Mouse (Mus musculus) hindbrain, embryonic 12.5 days (tissue): ENCODE results near the gene Pak7. TPM values are rescaled to one million over a fixed set of nuclear protein-coding genes. Genes with fewer than 3 reads are reported as not detected.

Experiments used
- ATAC-seq: fragments of 200-750 bp; cut with Nextera tagmentation; 2 replicates; pipeline ENCODE4 v1.8.0; 2017; ENCODE audit warnings: moderate TSS enrichment; ENCODE audit not compliant: low FRiP score
- H3K27ac ChIP-seq: fragments of 300-500 bp; sonication (generic); 2 replicates; pipeline ENCODE4 v1.5.1; 2016; ENCODE audit warnings: mild to moderate bottlenecking
- H3K27me3 ChIP-seq: fragments of 300-500 bp; sonication (generic); 2 replicates; pipeline ENCODE4 v1.6.1; 2016; ENCODE audit warnings: mild to moderate bottlenecking
- H3K36me3 ChIP-seq: fragments of 300-500 bp; sonication (generic); 2 replicates; pipeline ENCODE4 v1.6.1; 2016; ENCODE audit warnings: mild to moderate bottlenecking
- H3K4me1 ChIP-seq: fragments of 300-500 bp; sonication (generic); 2 replicates; pipeline ENCODE4 v1.6.1; 2016
- H3K4me2 ChIP-seq: fragments of 300-500 bp; sonication (generic); replicated peaks from 2 replicates; pipeline ENCODE4 v1.6.1; 2016; ENCODE audit warnings: mild to moderate bottlenecking
- H3K4me3 ChIP-seq: fragments of 300-500 bp; sonication (generic); 2 replicates; pipeline ENCODE4 v1.5.1; 2016; ENCODE audit warnings: mild to moderate bottlenecking
- H3K9ac ChIP-seq: fragments of 300-500 bp; sonication (generic); 2 replicates; pipeline ENCODE4 v1.6.1; 2016; ENCODE audit warnings: mild to moderate bottlenecking, moderate library complexity
- H3K9me3 ChIP-seq: fragments of 300-500 bp; sonication (generic); replicated peaks from 2 replicates; pipeline ENCODE4 v1.6.1; 2016; ENCODE audit warnings: mild to moderate bottlenecking
- WGBS: fragments of 180-500 bp; shearing (Covaris S2); methylation state at CpG from one replicate; pipeline ENCODE4 v1.1.7; 2016; 5-methylcytosine and 5-hydroxymethylcytosine counted together
- polyA plus RNA-seq: library from polyadenylated mRNA; unstranded; fragments of >200 nt; fragmentation: Nextera tagmentation; extraction: Ambion mirVana; gene quantifications from 2 replicates; pipeline ENCODE4 v1.2.1, GENCODE M21; 2016

The Pak7 gene
- polyA plus RNA-seq, 1 experiment from 2014 or later = 22.7 TPM

DNA sequence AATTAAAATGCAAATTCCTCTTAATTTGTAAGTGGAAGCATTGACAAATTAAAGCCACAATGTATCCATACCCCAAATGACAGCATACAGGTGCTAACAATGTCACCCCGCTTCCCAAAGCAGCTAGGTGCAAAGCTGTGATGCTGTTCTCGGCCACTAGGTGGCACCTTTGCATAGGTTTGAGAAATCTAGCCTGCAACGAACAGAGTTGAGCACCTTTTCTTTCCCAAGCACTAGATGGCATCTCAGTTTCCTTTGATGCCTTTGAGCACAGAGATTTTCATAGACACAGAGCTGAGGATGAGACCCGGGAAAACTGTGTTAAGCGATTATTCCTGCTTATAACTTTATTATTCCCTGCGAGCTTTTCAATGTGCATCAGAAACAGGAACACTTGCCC is 238.8 kb downstream of the Pak7 start:
- 6% methylated on average over 6 of the region's 6 CpGs for WGBS
- H3K9ac ChIP-seq = no peak overlapping the region
- no peak overlapping the region for H3K27ac ChIP-seq
- H3K4me2 ChIP-seq = peak overlapping the region; percentile 33; the same call in 1 of the 2 replicates
- no peak overlapping the region for H3K4me3 ChIP-seq
- no peaks in the 10 kb centered on the region for H3K36me3 ChIP-seq
- no peaks in the 10 kb centered on the region for H3K27me3 ChIP-seq
- no peaks in the 10 kb centered on the region for H3K9me3 ChIP-seq
- peak; percentile 87 for ATAC-seq
- 0 out of 2 replicates have a peak, but pooled peaks cover 4% of the 10 kb centered on the region for H3K4me1 ChIP-seq

DNA sequence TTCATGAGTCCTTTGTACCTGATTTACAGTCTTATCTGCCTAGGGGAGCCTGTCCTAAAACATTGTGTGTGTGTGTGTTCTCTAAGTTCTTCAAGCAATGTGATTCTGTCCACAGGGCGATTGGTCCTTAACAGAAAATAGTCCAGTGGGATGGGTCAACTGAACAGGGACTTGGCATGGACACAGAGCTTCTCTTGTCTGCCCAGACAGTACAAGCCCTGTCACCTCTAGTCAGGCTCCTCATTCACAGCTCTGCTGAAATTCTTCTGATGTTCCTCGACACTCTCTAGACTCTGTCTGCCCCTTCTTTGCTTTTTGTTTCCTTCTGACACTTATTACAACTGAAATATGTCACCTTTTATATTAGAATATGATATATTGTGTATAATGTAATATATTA is 247.0 kb downstream of the Pak7 start:
- no peak for ATAC-seq
- H3K27me3 ChIP-seq = no peaks in the 10 kb centered on the region
- H3K27ac ChIP-seq = no peak overlapping the region
- H3K4me1 ChIP-seq = no peaks in the 10 kb centered on the region
- no peak overlapping the region for H3K4me3 ChIP-seq
- H3K36me3 ChIP-seq = no peaks in the 10 kb centered on the region
- H3K9ac ChIP-seq = no peak overlapping the region
- WGBS = 74% methylated on average over 2 of the region's 2 CpGs
- H3K4me2 ChIP-seq = no peak overlapping the region
- no peaks in the 10 kb centered on the region for H3K9me3 ChIP-seq

DNA sequence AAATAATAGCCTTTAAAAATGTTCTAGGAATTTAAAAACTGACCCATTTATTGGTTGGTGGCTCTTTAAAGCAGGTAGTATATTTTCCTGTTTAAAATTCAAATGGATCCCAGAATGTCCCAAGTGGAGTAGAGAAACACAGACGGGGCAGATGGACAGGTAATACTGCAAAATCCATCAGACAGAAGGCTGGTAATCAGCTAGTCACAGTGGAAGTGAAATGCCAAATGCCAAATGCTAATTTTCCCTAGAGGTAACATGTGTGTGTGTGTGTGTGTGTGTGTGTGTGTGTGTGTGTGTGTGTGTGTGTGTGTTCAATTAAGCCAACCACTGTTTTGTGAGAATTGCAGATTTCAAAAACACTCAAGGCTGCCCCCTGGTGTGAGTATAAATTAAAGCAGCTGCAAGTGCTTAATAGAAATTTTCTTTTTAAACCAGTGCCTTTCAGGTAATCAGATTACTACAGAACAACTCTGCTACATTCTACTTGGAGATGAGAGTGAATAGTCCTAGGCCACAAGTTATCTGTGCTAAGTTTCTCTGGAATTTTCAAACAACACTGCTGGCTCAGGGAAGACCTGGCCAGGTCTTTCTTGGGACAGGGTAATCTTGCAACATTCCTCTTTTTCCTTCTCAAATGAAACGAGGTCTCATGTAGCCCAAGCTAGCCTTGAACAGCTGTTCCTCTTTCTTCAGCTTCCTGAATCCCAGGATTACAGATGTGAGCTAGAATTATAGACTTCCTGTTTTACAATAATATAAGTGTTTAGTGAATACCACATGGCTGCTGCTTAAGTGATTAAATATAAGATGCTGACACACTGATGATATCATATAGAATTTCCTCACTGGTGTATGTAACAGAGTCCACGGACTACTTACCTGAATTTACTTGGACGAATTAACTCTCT is 248.4 kb downstream of the Pak7 start:
- Histone ChIP-seq H3K9me3 (no peaks in the 10 kb centered on the region), H3K9ac (no peak overlapping the region), H3K27ac (no peak overlapping the region; the same call in 1 of the 2 replicates), H3K36me3 (no peaks in the 10 kb centered on the region), H3K4me3 (no peak overlapping the region), H3K27me3 (no peaks in the 10 kb centered on the region), H3K4me1 (no peaks in the 10 kb centered on the region), H3K4me2 (no peak overlapping the region)
- ATAC-seq = peak; percentile 31; the same call in 1 of the 2 replicates
- WGBS = 56% methylated on average over 4 of the region's 4 CpGs

DNA sequence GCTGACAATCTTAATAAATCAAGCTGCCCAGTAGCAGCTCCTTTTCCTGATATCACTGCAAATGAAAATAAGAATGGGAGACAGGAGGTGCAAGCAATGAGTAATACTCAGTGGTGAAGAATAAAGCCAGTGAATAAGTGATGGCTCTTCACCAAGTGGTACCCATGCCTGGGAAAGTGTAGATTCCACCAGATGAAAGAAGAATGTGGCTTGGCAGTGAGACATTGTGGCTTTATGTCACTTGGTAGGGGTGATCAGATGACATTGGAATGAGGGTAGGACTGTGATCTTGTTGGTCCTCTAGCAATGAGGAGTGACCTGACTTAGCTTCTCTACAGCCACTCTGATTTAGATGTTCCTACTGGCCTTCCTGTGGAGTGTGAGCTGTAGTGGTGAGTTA is 249.3 kb downstream of the Pak7 start:
- H3K4me2 ChIP-seq = no peak overlapping the region
- H3K27me3 ChIP-seq = no peaks in the 10 kb centered on the region
- H3K27ac ChIP-seq = peak overlapping the region; percentile 25
- no peak overlapping the region for H3K9ac ChIP-seq
- no peak for ATAC-seq
- no peak overlapping the region for H3K4me3 ChIP-seq
- no peaks in the 10 kb centered on the region for H3K9me3 ChIP-seq
- no peaks in the 10 kb centered on the region for H3K36me3 ChIP-seq
- no peaks in the 10 kb centered on the region for H3K4me1 ChIP-seq

DNA sequence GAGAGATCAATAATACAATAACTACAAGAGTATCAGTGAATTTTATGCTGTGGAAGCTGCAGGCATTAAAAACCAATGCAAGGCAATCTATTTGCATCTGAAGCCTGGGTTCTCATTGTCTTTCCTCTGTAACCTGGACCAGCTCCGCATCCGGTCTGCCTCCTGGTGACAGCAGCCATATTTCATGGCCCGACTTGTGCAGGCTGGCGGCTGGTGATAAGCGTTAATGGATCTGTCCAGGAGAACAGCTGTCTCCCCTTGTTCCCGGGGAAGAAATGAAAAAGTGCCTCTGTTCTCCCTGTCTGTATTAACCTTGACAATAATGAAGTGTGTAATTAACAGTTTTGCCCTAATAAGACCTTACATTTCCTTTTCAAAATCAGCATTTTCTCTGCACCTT is 265.9 kb downstream of the Pak7 start:
- peak; percentile 94 for ATAC-seq
- no peaks in the 10 kb centered on the region for H3K27me3 ChIP-seq
- H3K4me3 ChIP-seq = no peak overlapping the region
- H3K9me3 ChIP-seq = no peaks in the 10 kb centered on the region
- H3K4me1 ChIP-seq = peaks cover 10% of the 10 kb centered on the region; the same call in 1 of the 2 replicates
- no peak overlapping the region for H3K9ac ChIP-seq
- H3K27ac ChIP-seq = peak overlapping the region; percentile 82
- WGBS = 13% methylated on average over 6 of the region's 6 CpGs
- H3K36me3 ChIP-seq = no peaks in the 10 kb centered on the region
- H3K4me2 ChIP-seq = 0 out of 2 replicates have a peak overlapping the region, but pooled peaks have one; percentile 5

DNA sequence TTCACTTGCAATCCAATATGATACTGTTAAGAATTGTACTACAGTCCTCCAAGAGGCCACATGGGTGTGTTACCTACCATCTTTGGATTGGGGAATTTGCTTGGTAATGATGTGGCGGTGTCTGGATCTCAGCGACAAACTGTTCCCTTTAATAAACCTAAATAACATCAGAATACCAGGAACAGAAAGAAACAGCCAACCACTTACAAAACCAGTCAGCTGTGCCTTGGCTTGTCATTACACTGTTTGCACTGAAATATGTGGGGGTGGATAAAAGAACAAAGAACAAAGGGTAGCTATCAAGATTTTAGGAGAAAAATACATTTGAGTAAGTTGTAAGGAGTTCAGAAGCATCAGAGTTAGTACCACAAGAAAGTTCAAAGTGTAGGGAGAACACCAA is 269.8 kb downstream of the Pak7 start:
- Histone ChIP-seq H3K4me1 (peaks cover 6% of the 10 kb centered on the region; the same call in 1 of the 2 replicates), H3K27me3 (no peaks in the 10 kb centered on the region), H3K27ac (no peak overlapping the region), H3K9me3 (no peaks in the 10 kb centered on the region), H3K4me2 (no peak overlapping the region), H3K4me3 (no peak overlapping the region), H3K36me3 (no peaks in the 10 kb centered on the region), H3K9ac (no peak overlapping the region)
- no peak for ATAC-seq
- 94% methylated on average over 2 of the region's 2 CpGs for WGBS

DNA sequence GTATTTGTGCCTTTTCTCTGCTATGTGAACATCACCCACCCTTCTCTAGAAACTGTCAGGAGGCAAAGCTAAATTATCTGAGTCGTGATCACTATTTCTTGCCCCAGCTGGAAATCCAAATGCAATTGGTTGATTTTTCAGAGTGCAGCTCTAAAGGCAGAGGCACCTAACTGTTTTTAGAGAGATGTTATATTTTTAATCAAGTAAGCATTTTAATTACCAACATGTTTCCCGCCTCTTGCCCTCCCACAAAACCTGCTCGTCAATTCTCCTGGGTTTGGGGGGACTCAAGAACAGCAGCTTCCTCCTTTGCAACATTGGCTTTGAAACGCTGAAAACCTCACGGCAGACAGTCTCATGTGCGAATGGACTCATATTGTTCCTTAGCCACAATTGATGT is 274.4 kb downstream of the Pak7 start:
- WGBS = 74% methylated on average over 6 of the region's 6 CpGs

DNA sequence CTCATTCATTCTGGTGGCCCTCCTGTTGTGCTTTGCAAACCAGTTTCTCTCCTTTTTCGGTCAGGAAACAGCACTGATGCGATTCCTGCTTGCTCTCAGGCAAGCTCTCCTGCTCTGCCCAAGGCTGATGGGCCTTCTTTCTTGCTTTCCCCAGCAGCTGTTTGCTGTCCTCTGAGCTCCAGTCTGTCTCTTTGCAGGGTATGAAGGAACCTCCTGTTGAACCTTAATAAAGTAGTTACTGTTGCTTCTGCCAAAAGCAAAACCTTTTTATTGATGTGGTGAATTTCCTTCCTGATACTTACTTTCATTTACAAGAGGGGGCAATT is 278.8 kb downstream of the Pak7 start:
- whole genome bisulfite sequencing = 4% methylated on average over 2 of the region's 2 CpGs
- no peaks in the 10 kb centered on the region for H3K9me3 ChIP-seq
- H3K36me3 ChIP-seq = no peaks in the 10 kb centered on the region
- H3K27me3 ChIP-seq = no peaks in the 10 kb centered on the region
- H3K27ac ChIP-seq = peak overlapping the region; percentile 93
- no peak overlapping the region for H3K4me3 ChIP-seq
- H3K4me1 ChIP-seq = peaks cover 40% of the 10 kb centered on the region
- H3K4me2 ChIP-seq = peak overlapping the region; percentile 27
- no peak for ATAC-seq
- peak overlapping the region; percentile 54 for H3K9ac ChIP-seq

More for the DNA sequence above, 274.4 kb downstream of the Pak7 start:
- Histone ChIP-seq H3K4me3 (no peak overlapping the region), H3K9ac (no peak overlapping the region), H3K9me3 (no peaks in the 10 kb centered on the region), H3K27me3 (no peaks in the 10 kb centered on the region), H3K4me2 (no peak overlapping the region), H3K36me3 (no peaks in the 10 kb centered on the region), H3K4me1 (peaks cover 24% of the 10 kb centered on the region), H3K27ac (no peak overlapping the region)
- no peak for ATAC-seq

DNA sequence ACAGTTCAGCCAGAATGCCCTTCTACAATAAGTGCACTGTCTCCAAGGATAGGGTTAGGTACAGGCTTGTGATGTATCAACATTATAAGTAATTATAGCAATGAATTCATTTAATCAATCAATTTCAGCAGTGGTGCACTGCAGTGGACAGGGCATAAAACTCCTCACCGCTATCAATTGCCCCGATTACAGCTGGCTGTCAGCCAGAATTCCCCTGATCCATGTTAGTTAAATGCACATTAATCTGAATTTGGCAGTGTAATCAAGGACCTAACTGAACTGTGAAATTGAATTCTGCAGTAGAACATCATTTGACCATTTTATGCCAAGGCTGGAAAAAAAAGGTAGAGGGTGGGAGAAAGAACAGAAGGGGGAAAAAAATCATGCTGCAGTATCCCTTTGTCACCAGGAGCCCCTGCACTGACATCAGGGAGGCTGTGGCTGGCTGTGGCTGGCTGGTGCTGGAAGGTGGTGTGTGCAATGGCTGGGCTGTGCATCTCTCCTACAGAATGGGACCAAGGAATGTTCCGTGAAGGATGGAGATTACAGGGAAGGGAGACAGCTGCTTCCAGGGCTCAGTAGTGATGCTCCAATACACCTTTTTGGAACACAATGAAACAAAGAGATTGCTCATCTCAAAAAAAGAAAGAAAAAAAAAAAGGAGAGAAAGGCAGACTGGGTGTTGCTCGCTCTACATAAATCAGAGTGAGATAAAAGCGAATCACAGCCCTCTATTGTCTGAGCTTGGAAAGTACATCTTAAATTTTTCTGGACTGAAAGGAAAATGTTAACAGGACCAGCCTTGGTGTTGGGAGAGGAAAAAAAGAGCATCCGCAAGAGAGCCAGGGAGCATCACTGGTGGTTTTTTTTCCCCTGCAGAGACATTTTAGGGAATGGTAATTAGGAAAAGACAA is 279.4 kb downstream of the Pak7 start:
- ATAC-seq = peak; percentile 97
- peak overlapping the region; percentile 27 for H3K4me2 ChIP-seq
- 11% methylated on average over 6 of the region's 6 CpGs for WGBS

DNA sequence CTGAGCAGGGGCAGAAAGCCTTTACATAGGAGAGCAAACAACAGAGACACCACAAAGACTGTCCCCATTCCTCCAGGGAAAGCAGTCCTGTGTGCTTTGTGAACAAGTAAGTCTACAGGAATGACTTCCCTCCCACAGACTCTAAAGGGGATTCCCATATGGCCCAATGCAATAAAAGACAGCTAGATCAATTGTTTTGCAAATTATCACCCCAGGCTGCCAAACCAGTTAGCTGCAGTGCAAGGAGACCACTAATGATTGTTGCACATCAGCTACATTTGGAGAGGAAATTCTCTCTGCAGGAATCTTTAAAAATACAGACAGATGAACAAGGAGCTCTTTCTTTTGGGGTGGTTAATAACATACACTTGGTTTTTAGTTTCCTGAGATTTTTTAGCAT is 280.2 kb downstream of the Pak7 start:
- no peaks in the 10 kb centered on the region for H3K27me3 ChIP-seq
- ATAC-seq = peak; percentile 72
- peaks cover 40% of the 10 kb centered on the region for H3K4me1 ChIP-seq
- H3K27ac ChIP-seq = peak overlapping the region; percentile 93
- no peak overlapping the region for H3K4me3 ChIP-seq
- H3K9ac ChIP-seq = no peak overlapping the region
- no peaks in the 10 kb centered on the region for H3K9me3 ChIP-seq
- H3K36me3 ChIP-seq = no peaks in the 10 kb centered on the region
- peak overlapping the region; percentile 22; the same call in 1 of the 2 replicates for H3K4me2 ChIP-seq

More for the DNA sequence above, 279.4 kb downstream of the Pak7 start:
- H3K4me1 ChIP-seq = peaks cover 40% of the 10 kb centered on the region
- peak overlapping the region; percentile 93 for H3K27ac ChIP-seq
- H3K4me3 ChIP-seq = no peak overlapping the region
- peak overlapping the region; percentile 54 for H3K9ac ChIP-seq
- no peaks in the 10 kb centered on the region for H3K36me3 ChIP-seq
- H3K27me3 ChIP-seq = no peaks in the 10 kb centered on the region
- no peaks in the 10 kb centered on the region for H3K9me3 ChIP-seq

DNA sequence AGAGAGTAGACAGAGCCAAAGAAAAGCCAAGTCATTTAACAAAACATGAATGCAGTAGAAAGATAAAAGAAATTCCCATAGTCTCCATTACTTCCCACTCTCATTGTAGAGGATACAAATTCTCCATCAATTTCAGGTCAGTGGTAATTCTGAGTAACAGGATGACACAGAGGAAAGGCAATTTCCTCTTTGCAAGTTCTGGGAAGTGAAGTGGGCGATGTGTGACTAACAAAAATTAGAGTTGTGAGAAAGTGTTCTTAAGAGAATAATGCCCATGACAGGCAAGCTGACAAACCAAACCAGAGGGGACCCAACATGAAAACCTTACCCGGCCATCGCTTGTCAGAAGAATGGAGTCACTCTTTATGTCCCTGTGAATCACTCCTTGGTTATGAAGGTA is 290.6 kb downstream of the Pak7 start:
- H3K36me3 ChIP-seq = no peaks in the 10 kb centered on the region; the same call in 1 of the 2 replicates
- no peak overlapping the region for H3K4me3 ChIP-seq
- H3K9ac ChIP-seq = no peak overlapping the region
- no peak for ATAC-seq
- no peak overlapping the region for H3K27ac ChIP-seq
- no peaks in the 10 kb centered on the region for H3K27me3 ChIP-seq
- no peak overlapping the region for H3K4me2 ChIP-seq
- 85% methylated on average over 3 of the region's 3 CpGs for WGBS
- H3K9me3 ChIP-seq = no peaks in the 10 kb centered on the region
- no peaks in the 10 kb centered on the region for H3K4me1 ChIP-seq

DNA sequence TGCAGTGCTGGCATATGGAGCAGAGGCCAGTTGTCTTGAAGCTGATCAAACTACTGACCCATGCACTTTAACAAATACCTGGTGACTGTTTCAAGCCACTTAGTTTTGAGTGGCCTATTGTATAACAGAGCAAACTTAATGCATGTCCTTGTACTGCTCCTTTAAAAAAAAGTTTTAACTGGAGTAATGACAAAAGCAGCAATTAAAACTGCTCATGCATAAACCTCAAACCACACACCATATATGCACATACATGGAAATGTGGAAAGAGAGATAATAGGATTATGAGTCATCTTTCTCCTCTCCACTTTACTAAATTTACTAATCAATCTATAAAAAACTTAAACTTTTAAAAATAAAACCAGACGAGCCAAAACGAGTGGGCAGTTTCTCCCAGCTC is 291.8 kb downstream of the Pak7 start:
- no peaks in the 10 kb centered on the region for H3K9me3 ChIP-seq
- H3K36me3 ChIP-seq = no peaks in the 10 kb centered on the region; the same call in 1 of the 2 replicates
- H3K4me3 ChIP-seq = no peak overlapping the region
- no peak overlapping the region for H3K4me2 ChIP-seq
- H3K4me1 ChIP-seq = no peaks in the 10 kb centered on the region
- no peak overlapping the region for H3K27ac ChIP-seq
- no peak for ATAC-seq
- H3K9ac ChIP-seq = no peak overlapping the region
- H3K27me3 ChIP-seq = no peaks in the 10 kb centered on the region
- WGBS = 76% methylated on average over 2 of the region's 2 CpGs
